Comparison of ENCODE assay signal across 8 mouse cellular contexts in the genomic region with DNA sequence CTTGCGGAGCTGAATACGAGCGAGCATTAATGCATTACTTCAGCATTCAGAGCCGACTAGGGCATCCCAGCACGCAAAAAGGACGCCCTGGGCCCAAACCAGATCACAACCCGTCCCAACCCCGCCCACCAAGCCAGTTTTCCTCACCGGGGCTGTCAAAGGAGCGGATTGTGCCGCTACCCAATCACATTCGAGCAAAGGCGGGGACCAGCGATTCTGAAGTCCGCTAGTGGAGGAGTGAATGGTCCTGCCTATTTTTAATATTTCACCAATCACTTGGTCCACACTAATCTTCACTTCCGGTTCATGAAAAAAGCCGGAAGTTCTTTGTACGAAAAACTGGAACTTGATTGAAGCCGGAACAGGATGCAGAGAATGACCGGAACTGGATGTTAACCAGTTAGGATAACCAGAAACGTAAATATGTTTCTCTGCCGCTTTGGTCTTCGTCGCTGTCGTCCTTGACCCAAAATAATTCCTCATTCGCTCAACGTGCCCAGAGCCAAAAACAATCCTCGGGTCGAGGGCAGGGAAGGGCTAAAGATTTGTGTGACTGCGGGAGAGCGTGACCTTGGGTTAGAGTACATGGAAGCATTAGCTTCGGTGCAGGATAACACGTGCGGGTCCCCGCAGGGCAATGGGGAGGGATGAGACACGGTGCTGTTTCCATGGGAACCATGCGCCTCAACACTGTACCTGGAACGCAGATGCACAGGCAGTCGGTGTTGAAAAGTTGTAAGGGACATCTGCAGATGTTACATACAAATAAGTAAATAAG. TPM values are rescaled to one million over a fixed set of nuclear protein-coding genes. Genes with fewer than 3 reads are reported as not detected.
DNase-seq lines count a peak whose midpoint lies in the region; ATAC-seq lines count a peak whose summit lies in the region.

A gene (plus strand): TSS at position 297 of the 778 bp plus-strand sequence.

- H3K27me3 ChIP-seq in hindbrain, embryonic 12.5 days, result peaks cover 7% of the 10 kb centered on the region

- peaks cover 31% of the 10 kb centered on the region for H3K4me1 ChIP-seq in hindbrain, embryonic 12.5 days

- peak within 1 kb of the TSS; percentile 54 for H3K4me3 ChIP-seq in hindbrain, embryonic 12.5 days

- DNase-seq in NIH3T3 (ENCODE audit: low read depth), result peak; percentile 99
- peak; percentile 96 to 97 for DNase-seq in cerebellum, postnatal 10 days
- DNase-seq in frontal cortex, postnatal 10 days (ENCODE audit: low spot score in 2 of 2), result peak; percentile 92 to 93
- peak; percentile 90 to 98 for DNase-seq in layer of hippocampus, postnatal 14 days (ENCODE audit: low spot score in 2 of 2)
- DNase-seq in lung, postnatal 14 days, result peak; percentile 94
- DNase-seq in retina, adult 2 months (ENCODE audit: low read depth, low spot score), result peak; percentile 97
- DNase-seq in thymus, postnatal 36 days, result peak; percentile 80 to 85

- peak within 1 kb of the TSS; percentile 62 for H3K9ac ChIP-seq in hindbrain, embryonic 12.5 days

- peak within 1 kb of the TSS; percentile 86 for H3K4me2 ChIP-seq in hindbrain, embryonic 12.5 days (replicated peaks)

- H3K27ac ChIP-seq in hindbrain, embryonic 12.5 days, result peak within 1 kb of the TSS; percentile 92

- under 1% methylated on average over 39 of the region's 39 CpGs for WGBS in hindbrain, embryonic 12.5 days

- ATAC-seq in hindbrain, embryonic 12.5 days (ENCODE audit: low FRiP score), result peak; percentile 86

- H3K36me3 ChIP-seq in hindbrain, embryonic 12.5 days, result peaks cover 8% of the 10 kb centered on the region; the same call in 1 of the 2 replicates

- H3K9me3 ChIP-seq in hindbrain, embryonic 12.5 days (replicated peaks), result no peaks in the 10 kb centered on the region

RNA-seq across cellular contexts. Expression of the gene that starts here (rescaled TPM):
- polyA plus RNA-seq in hindbrain, embryonic 12.5 days (2016; fragmentation: Nextera tagmentation; extraction: Ambion mirVana), result 1.2 and 1.3 TPM in 2 replicates
- total RNA-seq in layer of hippocampus, postnatal 14 days (2021), result 1 to 10 TPM; 2.6 to 2.8 TPM

Comparison
In these comparisons a context has a peak if more than half of its experiments do, and no peak if none do; other contexts are left out.
1. Peak in every context shown above with its lines: DNase-seq, ATAC-seq, H3K4me3 ChIP-seq and H3K27ac ChIP-seq.